Mouse (Mus musculus) CD4-positive, CD25-positive, alpha-beta regulatory T cell, adult 2 months (primary cell): Measurements from ENCODE around the gene Maml1.
A peak's percentile ranks its signal among the peaks of the same experiment; 100 is the strongest.

ENCODE experiments used
- DNase-seq: peaks from one replicate; pipeline ENCODE4 v3.0.0-alpha.2; 2012; ENCODE audit warnings: low read depth, low spot score

The Maml1 gene

DNA sequence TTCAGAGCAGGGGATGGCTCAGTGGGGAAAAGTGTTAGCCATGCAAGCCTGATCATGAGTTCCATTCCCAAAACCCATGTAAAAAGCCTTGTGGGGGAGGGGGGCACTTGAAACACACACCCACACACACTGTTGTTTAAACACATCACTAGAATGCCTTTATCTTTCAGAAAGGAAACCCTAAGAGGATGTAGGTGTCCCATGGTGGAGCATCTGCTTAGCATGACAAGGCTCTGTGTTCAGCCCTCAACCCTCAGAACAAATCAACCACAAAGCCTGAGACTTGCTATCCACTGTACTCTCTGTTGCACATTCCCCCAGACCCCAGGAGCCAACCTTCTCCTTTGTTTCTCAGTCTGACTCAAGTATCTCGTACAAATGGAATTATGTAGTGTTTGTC, 12.1 kb downstream of the Maml1 start:
- no peak for DNase-seq

- DNase-seq: no peak
Measured at GRCm38 (mm10) chr11:50279005-50279404, 13.1 kb downstream of the Maml1 start.

DNA sequence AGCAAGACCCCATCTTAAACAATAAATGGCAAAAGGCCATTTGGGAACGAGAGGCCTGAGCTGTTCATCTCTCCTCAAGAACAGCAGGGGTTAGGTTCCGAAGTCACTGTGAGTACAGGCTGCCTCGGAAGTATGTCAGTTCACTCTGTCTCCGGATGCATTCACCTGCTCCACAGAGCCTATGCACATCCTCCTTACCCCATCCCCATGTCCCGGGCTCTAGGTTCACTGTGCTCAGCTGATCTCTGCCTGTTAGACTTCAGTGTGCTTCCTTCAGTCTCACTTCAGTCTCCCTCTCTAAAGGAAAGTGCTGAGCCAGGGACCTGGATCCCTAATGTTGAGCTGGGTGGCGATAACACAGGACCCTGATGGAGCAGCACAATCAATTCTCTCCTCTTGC, 14.4 kb downstream of the Maml1 start:
- no peak for DNase-seq

DNA sequence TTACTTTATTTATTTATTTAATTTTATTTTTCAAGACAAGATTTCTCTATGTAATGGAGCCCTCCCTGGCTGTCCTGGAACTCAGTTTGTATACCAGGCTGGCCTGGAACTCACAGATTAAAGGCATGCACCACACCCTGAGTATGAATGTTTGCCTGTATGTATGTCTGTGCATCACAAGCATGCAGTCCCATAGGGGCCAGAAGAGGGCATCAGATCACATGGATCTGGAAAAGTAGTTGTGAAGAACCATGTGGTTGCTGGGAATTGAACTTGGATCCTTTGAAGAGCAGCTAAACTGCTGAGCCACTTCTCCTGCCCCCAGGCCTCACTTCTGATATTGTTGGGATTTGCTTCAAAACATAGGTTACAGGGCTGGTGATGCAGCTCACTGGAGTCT, 15.1 kb downstream of the Maml1 start:
- no peak for DNase-seq

- DNase-seq: no peak
Measured at GRCm38 (mm10) chr11:50275568-50276151, 16.5 kb downstream of the Maml1 start.

GRCm38 (mm10) chr11:50275077-50275476, 17.0 kb downstream of the Maml1 start:
- no peak for DNase-seq

DNA sequence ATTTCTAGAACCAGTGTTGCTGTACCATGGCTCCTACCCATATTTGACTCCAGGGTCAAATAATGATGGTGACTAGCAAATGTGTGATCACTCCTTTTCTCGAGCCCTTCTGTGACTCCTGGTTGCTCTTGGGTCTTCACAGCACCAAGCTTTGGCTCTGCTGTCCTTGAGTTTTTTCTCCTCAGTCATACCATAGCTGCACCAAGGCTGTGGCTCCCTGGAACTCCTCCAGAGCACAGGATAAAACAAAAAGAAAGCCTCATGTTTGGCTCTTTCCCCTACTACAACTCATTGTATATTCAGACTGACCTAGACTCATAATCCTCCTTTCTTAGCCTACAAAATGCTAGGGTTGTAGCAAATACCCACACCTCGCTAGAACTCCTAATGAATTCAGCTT, 19.3 kb downstream of the Maml1 start:
- DNase-seq: no peak

DNA sequence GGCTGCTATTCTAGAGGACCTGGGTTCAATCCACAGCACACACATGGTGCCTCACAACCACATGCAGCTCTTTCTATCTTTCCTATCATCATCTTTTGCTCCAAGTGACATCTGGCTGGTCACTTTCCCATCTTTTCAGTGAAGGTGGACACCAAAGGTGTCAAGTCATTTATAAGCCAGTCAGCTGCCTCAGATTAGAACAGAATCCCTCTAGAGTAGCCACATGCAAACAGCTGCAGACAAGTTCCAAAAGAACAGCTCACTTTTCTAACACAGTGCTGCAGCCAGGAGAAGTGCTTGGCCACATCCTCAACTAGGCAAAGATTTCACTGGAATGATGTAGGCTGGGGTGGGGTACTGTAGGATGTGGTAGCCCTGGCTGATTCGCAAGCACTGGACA, 22.2 kb downstream of the Maml1 start:
- DNase-seq: no peak

DNA sequence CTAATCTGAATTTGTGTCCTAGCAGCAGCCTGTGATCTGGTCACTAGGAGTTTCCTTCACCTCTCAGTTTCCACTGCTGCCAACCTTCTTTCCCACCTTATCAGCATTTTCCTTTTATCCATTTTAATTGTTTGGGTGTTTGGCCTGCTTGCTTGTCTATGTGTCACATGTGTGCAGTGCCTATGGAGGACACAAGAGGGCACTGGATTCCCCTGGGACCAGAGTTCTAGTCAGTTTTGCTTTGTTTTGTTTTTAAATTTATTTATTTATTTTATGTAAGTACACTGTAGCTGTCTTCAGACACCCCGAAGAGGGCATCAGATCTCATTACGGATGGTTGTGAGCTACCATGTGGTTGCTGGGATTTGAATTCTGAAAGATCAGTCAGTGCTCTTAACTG, 22.9 kb downstream of the Maml1 start:
- DNase-seq: peak; percentile 60

- DNase-seq: no peak
Measured at GRCm38 (mm10) chr11:50266997-50267396, 25.1 kb downstream of the Maml1 start.

DNA sequence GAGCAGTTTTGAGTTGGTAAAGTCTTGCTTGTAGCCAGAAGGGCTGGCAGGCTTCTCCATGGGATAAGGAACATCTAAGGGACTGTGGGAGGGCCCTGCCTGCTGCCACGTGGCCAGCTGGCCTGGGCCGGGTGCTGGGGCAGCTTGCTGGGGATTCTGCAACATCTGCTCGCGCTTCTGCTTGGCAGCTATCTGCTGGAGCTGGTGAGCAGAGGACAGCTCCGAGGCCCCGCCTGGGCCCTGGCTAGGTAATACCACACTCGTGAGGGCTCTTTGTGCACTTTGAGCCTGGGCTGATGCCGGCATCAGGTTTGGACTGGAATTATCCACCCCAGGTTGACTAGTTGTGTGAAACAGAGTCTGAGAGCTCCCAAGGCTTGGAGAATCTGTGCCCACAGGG, 26.2 kb downstream of the Maml1 start:
- no peak for DNase-seq

GRCm38 (mm10) chr11:50263198-50263597, 28.9 kb downstream of the Maml1 start:
- no peak for DNase-seq

DNA sequence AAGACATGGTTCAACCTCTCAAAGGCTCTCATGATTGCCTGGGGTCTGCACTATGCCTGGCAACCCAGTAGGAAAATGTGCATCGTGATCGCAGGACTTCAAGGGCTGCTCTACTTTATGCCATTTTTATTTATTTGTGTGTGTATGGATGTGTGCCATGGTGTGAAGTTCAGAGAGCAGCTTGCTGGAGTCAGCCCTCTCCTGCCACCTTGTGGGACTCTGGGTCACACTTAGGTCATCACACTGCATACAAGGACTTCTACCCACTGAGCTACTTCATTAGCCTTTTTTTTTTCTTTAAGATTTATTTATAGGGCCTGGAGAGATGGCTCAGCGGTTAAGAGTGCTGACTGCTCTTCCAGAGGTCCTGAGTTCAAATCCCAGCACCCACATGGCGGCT, 30.1 kb downstream of the Maml1 start:
- DNase-seq: peak; percentile 35

DNA sequence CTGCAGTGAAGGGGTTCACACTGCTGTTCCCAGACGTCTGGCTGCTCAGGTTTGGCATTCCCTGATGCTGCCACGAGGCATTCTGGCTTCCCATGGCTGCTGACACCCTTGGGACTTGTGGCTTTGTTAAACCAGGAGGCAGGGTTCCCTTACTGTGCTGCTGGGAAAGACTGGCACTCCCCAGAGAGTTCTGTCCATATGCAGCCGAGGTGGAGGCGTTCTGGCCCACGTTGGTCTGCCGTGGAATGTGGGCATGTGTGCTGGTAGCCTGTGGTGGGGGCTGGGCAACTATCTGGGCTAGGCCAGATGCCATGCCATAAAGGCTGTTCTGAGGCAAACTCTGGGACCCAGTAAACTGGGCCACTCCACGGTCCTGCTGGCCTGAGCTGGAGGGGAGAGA, 33.8 kb downstream of the Maml1 start:
- no peak for DNase-seq

- DNase-seq: no peak
Measured at GRCm38 (mm10) chr11:50256615-50257014, 35.5 kb downstream of the Maml1 start.

GRCm38 (mm10) chr11:50254010-50254580, 38.0 kb downstream of the Maml1 start:
- no peak for DNase-seq

DNA sequence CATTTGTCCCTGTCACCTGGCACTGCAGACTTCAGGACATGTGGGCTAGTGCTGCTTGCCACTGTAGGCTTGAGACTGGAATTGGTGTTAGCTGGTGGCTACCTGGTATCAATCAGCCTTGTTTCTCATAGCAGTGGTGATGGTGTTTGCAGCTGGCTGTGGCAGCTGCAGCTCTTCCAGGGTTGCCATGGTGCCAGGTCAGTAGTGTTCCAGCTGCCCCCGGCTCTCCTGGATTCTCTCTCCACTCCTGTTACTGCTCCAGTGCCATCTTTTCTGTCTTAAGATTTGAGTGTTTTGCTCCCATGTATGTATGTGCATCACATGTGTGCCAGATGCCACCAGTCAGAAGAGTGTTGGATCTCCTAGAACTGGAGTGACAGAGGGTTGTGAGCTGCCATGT, 38.7 kb downstream of the Maml1 start:
- no peak for DNase-seq

- no peak for DNase-seq
Measured at GRCm38 (mm10) chr11:50252684-50253265, 39.3 kb downstream of the Maml1 start.

- no peak for DNase-seq
Measured at GRCm38 (mm10) chr11:50252166-50252565, 39.9 kb downstream of the Maml1 start.

GRCm38 (mm10) chr11:50248473-50249171, 43.5 kb downstream of the Maml1 start:
- DNase-seq: no peak

- no peak for DNase-seq
Measured at GRCm38 (mm10) chr11:50245269-50245668, 46.8 kb downstream of the Maml1 start.

GRCm38 (mm10) chr11:50243926-50244325, 48.2 kb downstream of the Maml1 start:
- DNase-seq: no peak
